Mouse (Mus musculus): ENCODE data around the gene Vmn2r86. TPM values are rescaled to one million over a fixed set of nuclear protein-coding genes. Genes with fewer than 3 reads are reported as not detected.
"Not testable (repeated sequence)": the region's sequence is repeated elsewhere in the genome, so short reads cannot be mapped to it uniquely, and the experiment has no call there.

Vmn2r86 gene
- not detected in 2 replicates for polyA plus RNA-seq (2015; fragmentation: Nextera tagmentation; extraction: Ambion mirVana)

GRCm38 (mm10) chr10:130455950-130456349 is at the start of gene Vmn2r86:
Gene Vmn2r86, minus strand, starts transcription at chr10:130456050.
- not testable (repeated sequence) for H3K4me1 ChIP-seq (replicated peaks); H3K4me3 ChIP-seq (replicated peaks); H3K27ac ChIP-seq; ATAC-seq; H3K9ac ChIP-seq; H3K4me2 ChIP-seq (replicated peaks); H3K27me3 ChIP-seq (replicated peaks); H3K36me3 ChIP-seq; H3K9me3 ChIP-seq
- WGBS = 93% methylated on average over 1 of the region's 1 CpGs

GRCm38 (mm10) chr10:130497296-130497695 is 41.4 kb upstream of the Vmn2r86 start, which contains the start of gene Vmn2r87:
Gene Vmn2r87, minus strand, starts transcription at chr10:130497396.
- no peak for ATAC-seq
- Histone ChIP-seq H3K27ac (no peak within 1 kb of the TSS), H3K36me3 (no peaks in the 10 kb centered on the region), H3K4me3 (replicated peaks) (no peak within 1 kb of the TSS), H3K4me2 (replicated peaks) (no peak within 1 kb of the TSS), H3K9me3 (no peaks in the 10 kb centered on the region), H3K4me1 (replicated peaks) (no peaks in the 10 kb centered on the region), H3K27me3 (replicated peaks) (no peaks in the 10 kb centered on the region), H3K9ac (no peak within 1 kb of the TSS)

GRCm38 (mm10) chr10:130470311-130470760 is 14.5 kb upstream of the Vmn2r86 start:
- H3K27me3 ChIP-seq (replicated peaks) = no peaks in the 10 kb centered on the region
- peak overlapping the region; percentile 62 for H3K9ac ChIP-seq
- no peaks in the 10 kb centered on the region for H3K9me3 ChIP-seq
- ATAC-seq = peak; percentile 99
- H3K27ac ChIP-seq = no peak overlapping the region
- H3K36me3 ChIP-seq = no peaks in the 10 kb centered on the region
- H3K4me3 ChIP-seq (replicated peaks) = peak overlapping the region; percentile 49
- WGBS = 3% methylated on average over 36 of the region's 36 CpGs
- H3K4me2 ChIP-seq (replicated peaks) = peak overlapping the region; percentile 91
- H3K4me1 ChIP-seq (replicated peaks) = no peaks in the 10 kb centered on the region

GRCm38 (mm10) chr10:130444776-130445175 is 11.1 kb downstream of the Vmn2r86 start:
- WGBS = 90% methylated on average over 21 of the region's 21 CpGs
- ATAC-seq = no peak
- Histone ChIP-seq H3K4me1 (replicated peaks) (no peaks in the 10 kb centered on the region), H3K4me3 (replicated peaks) (no peak overlapping the region), H3K4me2 (replicated peaks) (no peak overlapping the region), H3K27ac (no peak overlapping the region), H3K36me3 (no peaks in the 10 kb centered on the region), H3K9ac (no peak overlapping the region), H3K27me3 (replicated peaks) (no peaks in the 10 kb centered on the region), H3K9me3 (no peaks in the 10 kb centered on the region)

GRCm38 (mm10) chr10:130434185-130434898 is 21.5 kb downstream of the Vmn2r86 start:
- H3K9ac ChIP-seq; H3K4me3 ChIP-seq (replicated peaks); H3K4me1 ChIP-seq (replicated peaks); H3K27ac ChIP-seq; ATAC-seq; H3K4me2 ChIP-seq (replicated peaks); H3K9me3 ChIP-seq; H3K27me3 ChIP-seq (replicated peaks); H3K36me3 ChIP-seq: not testable (repeated sequence)
- WGBS = 81% methylated on average over 11 of the region's 11 CpGs

- H3K36me3 ChIP-seq; H3K4me2 ChIP-seq (replicated peaks); ATAC-seq; H3K4me1 ChIP-seq (replicated peaks); H3K9ac ChIP-seq; H3K27ac ChIP-seq; H3K4me3 ChIP-seq (replicated peaks); H3K27me3 ChIP-seq (replicated peaks); H3K9me3 ChIP-seq: not testable (repeated sequence)
Measured at GRCm38 (mm10) chr10:130429603-130430002, 26.2 kb downstream of the Vmn2r86 start, which contains the start of gene Vmn2r85. Gene Vmn2r85, minus strand, starts transcription at chr10:130429703.

- not testable (repeated sequence) for H3K9me3 ChIP-seq; H3K27me3 ChIP-seq (replicated peaks); H3K4me1 ChIP-seq (replicated peaks); H3K9ac ChIP-seq; H3K36me3 ChIP-seq; H3K4me3 ChIP-seq (replicated peaks); ATAC-seq; H3K27ac ChIP-seq; H3K4me2 ChIP-seq (replicated peaks)
- 81% methylated on average over 2 of the region's 2 CpGs for WGBS
Measured at GRCm38 (mm10) chr10:130422368-130422767, 33.5 kb downstream of the Vmn2r86 start.

- Histone ChIP-seq H3K9ac (no peak overlapping the region), H3K4me3 (replicated peaks) (no peak overlapping the region), H3K27ac (no peak overlapping the region), H3K4me2 (replicated peaks) (no peak overlapping the region), H3K36me3 (no peaks in the 10 kb centered on the region), H3K9me3 (no peaks in the 10 kb centered on the region), H3K4me1 (replicated peaks) (no peaks in the 10 kb centered on the region), H3K27me3 (replicated peaks) (no peaks in the 10 kb centered on the region)
- ATAC-seq = no peak
- 82% methylated on average over 3 of the region's 3 CpGs for WGBS
Measured at GRCm38 (mm10) chr10:130420401-130420800, 35.4 kb downstream of the Vmn2r86 start.

- WGBS = 64% methylated on average over 2 of the region's 2 CpGs
- not testable (repeated sequence) for H3K4me2 ChIP-seq (replicated peaks); H3K9me3 ChIP-seq; H3K27ac ChIP-seq; H3K4me1 ChIP-seq (replicated peaks); H3K36me3 ChIP-seq; H3K4me3 ChIP-seq (replicated peaks); H3K27me3 ChIP-seq (replicated peaks); ATAC-seq; H3K9ac ChIP-seq
Measured at GRCm38 (mm10) chr10:130419954-130420353, 35.9 kb downstream of the Vmn2r86 start.

GRCm38 (mm10) chr10:130416352-130416751 is 39.5 kb downstream of the Vmn2r86 start:
- not testable (repeated sequence) for H3K4me3 ChIP-seq (replicated peaks); H3K36me3 ChIP-seq; H3K27me3 ChIP-seq (replicated peaks); H3K9ac ChIP-seq; H3K9me3 ChIP-seq; H3K27ac ChIP-seq; H3K4me2 ChIP-seq (replicated peaks); ATAC-seq; H3K4me1 ChIP-seq (replicated peaks)

GRCm38 (mm10) chr10:130412167-130412698 is 43.6 kb downstream of the Vmn2r86 start:
- not testable (repeated sequence) for H3K27ac ChIP-seq; H3K4me1 ChIP-seq (replicated peaks); H3K27me3 ChIP-seq (replicated peaks); H3K36me3 ChIP-seq; H3K9ac ChIP-seq; H3K9me3 ChIP-seq; H3K4me2 ChIP-seq (replicated peaks); H3K4me3 ChIP-seq (replicated peaks)
- peak; percentile 58 for ATAC-seq
- 63% methylated on average over 31 of the region's 35 CpGs for WGBS

GRCm38 (mm10) chr10:130394232-130394631 is 61.6 kb downstream of the Vmn2r86 start, which contains the start of gene Vmn2r84:
Gene Vmn2r84, minus strand, starts transcription at chr10:130394332.
- Histone ChIP-seq H3K9ac (no peak within 1 kb of the TSS), H3K27me3 (replicated peaks) (no peaks in the 10 kb centered on the region), H3K4me2 (replicated peaks) (no peak within 1 kb of the TSS), H3K9me3 (no peaks in the 10 kb centered on the region), H3K27ac (no peak within 1 kb of the TSS), H3K4me1 (replicated peaks) (no peaks in the 10 kb centered on the region), H3K4me3 (replicated peaks) (no peak within 1 kb of the TSS), H3K36me3 (no peaks in the 10 kb centered on the region)
- no peak for ATAC-seq
